Mouse (Mus musculus) brain, adult 2 months (tissue): ENCODE results near the gene Sppl2a.
"Not testable (repeated sequence)": the region's sequence is repeated elsewhere in the genome, so short reads cannot be mapped to it uniquely, and the experiment has no call there.

Experiments used
- DNase-seq: peaks from one replicate; pipeline ENCODE4 v3.0.0; 2011; ENCODE audit warnings: low read depth, low spot score

The Sppl2a gene

DNA sequence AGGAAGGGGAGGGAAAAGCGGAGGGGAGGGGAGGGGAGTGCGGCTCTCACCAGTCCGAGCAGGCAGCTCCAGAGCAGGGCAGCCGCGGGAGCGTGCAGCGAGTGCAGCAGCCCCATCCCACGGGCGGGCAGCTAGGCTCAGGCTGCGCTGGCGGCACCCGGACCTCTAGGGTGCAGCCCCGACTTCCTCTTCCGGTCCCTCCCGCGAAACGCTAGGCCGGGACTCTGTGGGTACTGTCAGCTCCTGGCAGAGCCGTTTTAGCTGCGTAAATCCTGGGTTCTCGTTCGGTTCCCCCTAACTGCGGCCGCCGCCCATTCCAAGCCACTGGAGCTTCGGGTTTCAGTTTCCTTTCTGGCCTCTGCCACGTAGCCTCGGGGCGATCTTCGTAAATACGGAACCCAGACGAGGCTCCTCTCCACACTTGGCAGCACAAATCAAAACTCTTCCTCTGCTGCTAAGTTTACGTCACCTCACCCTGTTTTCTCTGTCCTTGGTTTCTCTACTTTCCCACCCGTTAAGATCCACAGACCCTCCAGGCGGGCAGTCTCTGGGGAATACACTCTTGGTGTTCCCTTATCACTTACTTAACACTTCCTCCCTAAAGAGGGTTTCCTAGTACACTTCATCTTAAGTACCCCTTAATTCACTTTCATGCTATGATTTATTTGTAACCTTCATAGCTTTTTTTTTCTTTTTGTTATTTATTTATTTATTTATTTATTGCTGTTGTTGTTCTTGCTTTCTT is at the start of gene Sppl2a:
TSS of gene Sppl2a (minus strand) at position 339 of the 745 bp plus-strand sequence.
- peak; percentile 98 for DNase-seq

DNA sequence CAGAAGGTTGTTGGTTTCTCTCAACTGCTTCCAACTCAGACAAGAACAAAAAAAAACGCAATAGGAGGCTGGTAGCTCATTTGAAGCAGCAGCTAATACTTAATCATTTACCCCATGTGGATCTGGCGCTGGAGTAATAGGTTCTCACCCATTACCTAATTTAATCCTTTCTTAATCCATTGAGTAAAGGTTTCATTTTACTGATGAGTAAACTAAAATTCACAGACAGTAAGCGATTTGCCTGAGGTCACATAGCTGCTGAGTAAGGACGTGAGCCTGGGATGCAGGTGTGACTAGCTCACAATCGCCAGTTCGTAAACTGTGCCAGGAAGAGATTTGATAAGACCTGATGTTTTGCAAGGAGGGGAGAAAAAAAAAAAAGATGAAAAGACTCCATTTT is 44.4 kb upstream of the Sppl2a start:
- no peak for DNase-seq

DNA sequence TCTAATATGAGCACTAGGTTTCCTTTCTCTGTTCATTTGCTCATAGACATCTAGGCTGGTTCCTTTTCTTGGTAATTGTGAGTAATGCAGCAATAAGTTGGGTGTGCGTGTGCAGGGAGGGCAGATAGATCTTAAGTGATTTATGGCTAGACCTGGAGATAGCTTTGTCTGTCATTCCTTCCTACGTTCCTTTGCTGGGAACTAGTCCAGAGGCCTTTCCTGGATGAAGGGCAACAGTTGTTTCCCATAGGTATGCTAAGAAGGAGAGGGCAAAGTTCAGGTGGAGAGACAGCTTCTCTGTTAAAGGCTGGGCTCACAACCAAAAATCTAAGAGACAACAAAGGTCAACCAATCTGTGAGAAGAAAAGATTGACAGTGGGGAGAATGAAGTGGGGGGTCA is 28.7 kb upstream of the Sppl2a start:
- no peak for DNase-seq

DNA sequence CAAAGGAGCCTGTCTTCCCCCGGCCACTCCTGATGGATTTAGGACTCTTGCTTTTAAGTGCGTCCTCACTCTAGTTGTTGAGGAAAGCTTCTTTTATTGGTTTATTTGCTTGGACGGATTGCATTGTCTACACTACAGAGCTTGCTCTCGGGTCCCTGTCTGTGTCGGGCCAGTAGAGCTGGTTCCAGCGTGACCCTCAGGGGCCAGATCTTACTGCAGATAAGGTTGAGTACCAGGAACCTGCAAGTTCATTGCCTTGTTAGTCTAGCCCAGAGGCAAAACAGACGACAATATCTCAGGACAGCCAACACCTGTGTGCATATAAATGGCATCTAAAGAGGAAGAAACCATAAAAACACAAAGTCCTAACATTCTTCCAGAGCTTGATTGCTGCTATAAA is 22.6 kb upstream of the Sppl2a start:
- no peak for DNase-seq

DNA sequence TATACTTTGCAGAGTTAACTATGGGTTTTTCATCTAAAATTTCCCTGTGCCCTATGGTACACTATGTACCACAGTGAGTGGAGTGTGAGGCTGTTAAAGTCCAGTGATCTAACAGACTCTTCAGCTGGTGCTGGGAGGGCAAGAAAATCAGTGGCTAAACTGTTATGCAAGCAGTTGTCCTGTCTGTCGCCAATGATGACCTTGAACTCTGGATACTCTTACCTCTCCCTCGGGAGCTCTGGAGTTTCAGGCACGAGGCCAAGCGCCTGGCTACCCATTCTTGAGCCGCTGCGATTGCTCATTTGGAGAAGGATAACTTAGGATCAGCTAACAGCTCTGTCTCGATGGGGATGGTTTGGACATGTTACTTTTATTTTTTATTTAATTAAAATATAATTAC is 18.1 kb upstream of the Sppl2a start:
- no peak for DNase-seq

DNA sequence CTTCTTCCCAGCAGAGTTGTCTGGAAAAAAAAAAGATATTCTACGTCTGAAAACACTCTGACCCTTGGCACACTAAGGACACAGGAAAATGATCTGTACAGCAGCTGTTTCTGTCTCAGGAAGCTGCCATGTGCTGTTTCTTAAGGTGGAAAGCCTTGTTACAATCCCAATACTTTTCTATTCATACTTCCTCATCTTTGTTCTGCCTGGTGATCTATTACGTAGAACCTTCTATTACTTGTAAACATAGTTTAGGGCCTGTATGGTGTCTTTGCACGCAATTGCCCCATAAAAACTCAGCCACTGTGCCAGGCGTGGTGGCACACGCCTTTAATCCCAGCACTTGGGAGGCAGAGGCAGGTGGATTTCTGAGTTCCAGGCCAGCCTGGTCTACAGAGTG is 17.4 kb upstream of the Sppl2a start:
- no peak for DNase-seq

DNA sequence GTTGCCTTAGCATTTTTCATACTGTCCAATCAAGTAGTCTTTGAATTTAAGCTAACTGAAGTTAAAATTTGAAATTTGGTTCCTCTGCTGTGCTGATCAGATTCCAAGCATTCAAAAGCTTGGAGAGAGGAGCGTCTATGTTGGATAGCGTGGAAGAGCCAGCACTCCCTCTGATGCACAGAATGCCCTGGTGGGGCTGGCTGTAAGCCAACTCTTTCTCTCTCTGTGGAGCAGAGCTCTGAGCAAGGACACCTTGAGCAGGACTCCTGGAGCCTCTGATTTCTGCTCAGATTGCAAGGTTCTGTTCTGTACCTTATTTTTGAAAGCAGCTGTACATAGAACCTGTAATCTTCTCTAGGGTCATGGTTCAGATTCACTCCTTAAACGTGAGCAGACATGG is 16.8 kb upstream of the Sppl2a start:
- peak; percentile 43 for DNase-seq

DNA sequence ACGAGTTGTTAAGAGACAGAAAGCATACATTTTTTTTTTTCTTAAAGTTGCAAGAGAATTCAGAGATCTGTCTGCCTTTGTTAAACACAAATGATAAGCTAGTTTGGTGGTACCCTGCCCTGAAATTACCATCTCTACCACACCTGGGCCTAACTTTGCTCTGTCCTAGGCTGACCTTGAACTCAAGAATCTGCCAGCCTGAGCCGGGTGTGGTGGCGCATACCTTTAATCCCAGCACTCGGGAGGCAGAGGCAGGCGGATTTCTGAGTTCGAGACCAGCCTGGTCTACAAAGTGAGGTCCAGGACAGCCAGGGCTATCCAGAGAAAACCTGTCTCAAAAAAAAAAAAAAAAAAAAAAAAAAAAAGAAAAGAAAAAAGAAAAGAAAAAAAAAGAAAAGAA is 16.3 kb upstream of the Sppl2a start:
- DNase-seq = not testable (repeated sequence)

DNA sequence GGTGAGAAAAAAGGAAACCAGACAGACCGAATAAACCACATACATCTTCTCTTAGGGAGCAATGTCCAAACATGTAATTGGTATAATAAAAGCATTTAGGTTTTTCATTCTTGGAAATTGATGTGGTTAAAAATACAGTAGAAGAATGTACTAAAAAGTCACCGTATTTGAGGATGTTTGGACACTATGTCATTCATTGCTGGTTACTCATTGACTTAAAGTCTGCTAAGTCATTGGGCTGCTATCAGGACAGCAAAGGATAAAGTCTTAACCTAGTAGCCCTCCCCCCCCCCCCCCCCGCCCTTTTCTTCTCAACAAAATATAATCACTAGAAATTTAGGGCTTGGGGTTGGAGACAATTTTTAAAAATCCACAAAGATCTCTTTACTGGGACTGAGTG is 15.2 kb upstream of the Sppl2a start:
- no peak for DNase-seq

DNA sequence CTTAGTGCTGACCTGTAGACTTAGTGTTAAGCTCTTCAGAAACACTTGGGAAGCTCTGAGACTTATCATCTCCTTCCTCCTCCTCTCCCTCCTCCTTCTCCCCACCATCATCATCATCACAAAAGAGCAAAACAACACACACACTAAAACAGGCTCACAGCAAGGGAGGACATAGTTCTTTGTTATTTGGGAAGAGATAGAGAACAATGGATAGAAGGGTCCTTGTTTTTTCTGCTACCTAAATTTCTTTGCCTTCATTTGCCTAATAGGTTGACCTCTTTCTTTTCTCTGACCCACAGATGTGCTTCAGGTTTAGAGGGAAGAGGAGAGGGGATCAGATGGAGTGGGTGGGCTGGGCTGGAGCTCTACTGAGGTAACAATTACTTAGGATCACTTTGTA is 14.6 kb upstream of the Sppl2a start:
- no peak for DNase-seq

DNA sequence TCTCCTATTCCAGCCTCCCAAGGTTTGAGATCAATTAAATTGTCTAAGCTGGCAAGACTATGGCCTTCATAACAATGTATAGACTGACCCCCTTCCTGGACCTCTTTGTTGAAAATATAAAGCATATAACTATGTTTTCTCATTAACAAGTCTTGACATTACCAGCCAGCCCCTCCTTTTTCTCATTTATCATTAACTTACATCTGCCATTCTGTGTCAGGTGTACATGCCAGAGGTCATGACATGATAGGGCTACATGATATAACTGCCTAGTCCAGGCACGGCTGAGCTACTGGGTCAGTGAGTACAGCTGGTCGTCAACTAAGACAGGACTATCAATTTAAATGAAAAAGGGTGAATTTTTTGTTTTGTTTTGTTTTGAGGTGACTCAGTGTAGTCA is 10.2 kb upstream of the Sppl2a start:
- no peak for DNase-seq

DNA sequence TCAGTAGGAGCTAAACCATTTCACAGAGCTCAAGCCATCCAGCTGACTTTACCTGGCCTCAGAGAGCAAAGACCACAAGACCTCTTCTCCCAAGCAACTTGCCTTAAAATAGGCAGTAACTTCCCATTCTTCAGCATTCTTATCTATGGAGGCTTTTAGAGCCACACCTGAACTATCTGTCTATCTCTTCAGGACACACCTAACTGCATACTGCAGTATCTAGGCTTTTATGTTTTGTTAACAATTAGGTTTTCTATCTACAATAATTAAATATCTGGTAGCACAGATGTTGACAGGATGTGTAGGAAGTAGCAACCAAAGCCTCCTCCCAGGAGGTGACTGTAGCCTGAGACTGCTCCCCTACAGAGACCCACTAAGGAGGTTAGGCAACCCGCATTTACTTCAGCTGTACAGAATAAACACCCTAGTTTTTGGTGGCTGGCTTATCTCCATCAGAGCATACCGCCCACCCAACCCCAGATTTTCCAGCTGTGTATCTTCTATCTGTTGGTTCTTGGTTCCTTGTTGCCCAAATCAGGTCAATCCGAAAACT is 7.4 kb upstream of the Sppl2a start:
- no peak for DNase-seq

DNA sequence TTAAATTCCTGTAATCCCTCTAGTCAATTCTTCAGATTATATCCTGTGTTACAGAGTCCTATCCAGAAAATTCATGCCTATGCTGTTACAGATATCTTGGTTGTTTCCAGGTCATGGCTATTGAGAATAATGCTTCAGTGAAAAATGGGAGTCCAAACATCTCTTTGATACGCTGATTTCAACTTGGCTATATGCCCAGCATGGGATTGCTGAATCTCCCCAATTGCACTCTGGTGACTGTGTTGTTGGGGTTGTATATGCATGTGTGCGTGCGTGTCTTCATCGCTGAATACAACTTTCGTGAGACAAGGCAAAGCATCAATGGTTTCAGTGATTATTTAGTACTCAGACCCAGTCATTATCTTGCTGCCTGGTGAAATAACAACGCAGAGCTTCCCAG is 5.0 kb upstream of the Sppl2a start:
- no peak for DNase-seq

DNA sequence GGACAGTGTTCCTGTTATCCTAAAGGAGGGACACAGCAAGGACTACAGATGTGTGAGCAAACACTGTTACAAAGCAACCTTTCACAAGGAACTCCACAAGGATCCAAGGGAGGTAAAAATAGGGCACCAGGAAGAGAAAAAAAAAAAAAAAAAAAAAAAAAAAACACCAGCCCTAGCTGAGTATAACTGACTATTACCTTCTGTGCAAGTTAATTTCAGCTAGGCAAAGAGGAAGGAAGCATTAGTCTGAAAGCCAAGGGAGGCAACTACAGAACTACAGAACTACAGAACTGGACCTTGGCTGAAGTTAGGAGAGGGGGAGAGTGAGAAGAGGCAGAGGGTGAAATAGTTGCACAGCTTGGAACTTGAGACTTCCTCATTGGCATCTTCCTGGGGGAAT is 886 bp upstream of the Sppl2a start:
- no peak for DNase-seq

DNA sequence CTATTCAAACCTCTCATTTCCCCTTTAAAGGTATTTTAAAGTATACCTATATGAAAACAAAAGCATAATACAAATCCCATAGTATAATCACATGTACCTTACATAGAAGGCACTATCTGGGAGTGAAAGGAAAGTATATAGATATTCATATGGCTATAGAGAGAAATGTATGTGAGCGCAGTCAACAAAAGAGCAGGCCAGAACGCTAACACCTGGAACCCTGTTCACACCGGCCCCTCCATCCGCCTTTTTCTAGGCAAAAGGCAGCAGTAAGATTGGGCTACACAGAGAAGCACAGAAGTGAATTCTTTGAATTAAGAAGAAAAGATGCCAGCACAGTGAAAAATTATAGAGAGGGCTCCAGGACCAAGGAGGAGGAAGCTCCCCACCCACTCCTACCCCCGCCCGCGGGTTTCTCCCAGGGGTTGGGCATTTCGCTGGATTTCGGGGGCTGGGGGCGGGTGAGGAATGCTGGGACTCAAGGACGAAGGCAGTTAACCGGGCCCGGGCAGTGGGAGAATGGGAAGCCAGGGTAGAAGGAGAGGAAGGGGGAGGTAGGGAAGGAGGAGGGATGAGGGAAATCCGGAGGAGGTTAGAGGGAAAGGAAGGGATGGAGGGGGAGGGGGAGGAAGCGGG is 656 bp downstream of the Sppl2a start:
- no peak for DNase-seq

DNA sequence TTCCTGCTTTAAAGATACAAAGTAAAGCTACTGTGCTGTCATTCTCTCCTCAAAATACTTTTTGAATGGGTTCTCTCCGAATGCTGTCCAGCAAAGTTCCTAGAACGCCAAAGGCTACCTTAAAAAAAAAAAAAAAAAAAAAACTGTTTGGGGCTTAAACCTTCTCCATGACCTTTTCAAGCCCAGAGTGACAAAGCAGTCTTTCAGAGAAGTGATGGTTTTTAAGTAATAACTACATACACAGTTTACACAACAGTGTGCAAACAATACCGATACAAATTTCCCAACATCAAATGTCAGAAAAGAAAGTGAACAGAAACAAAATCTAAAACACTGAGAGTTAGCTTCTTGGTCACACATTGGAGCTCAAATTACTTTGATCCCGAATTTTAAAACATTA is 1.3 kb downstream of the Sppl2a start:
- no peak for DNase-seq

DNA sequence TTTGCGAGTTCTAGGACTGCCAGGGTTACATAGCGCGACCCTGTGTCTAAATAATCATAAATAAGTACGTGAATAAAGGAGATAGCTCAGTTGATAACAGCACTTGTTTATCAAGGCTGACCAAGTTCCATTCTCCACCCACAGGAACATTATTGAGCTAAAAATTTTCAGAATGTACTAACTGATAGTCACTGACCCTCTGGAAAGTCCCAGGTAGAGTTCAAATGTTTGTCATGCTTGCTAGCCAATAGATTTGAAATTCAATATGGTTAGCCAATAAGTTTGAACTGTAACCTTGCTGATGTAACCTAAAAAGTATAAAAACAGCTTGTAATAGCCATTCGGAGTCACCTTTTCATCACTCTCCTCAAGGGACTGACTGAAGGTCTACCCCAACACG is 4.4 kb downstream of the Sppl2a start:
- no peak for DNase-seq

DNA sequence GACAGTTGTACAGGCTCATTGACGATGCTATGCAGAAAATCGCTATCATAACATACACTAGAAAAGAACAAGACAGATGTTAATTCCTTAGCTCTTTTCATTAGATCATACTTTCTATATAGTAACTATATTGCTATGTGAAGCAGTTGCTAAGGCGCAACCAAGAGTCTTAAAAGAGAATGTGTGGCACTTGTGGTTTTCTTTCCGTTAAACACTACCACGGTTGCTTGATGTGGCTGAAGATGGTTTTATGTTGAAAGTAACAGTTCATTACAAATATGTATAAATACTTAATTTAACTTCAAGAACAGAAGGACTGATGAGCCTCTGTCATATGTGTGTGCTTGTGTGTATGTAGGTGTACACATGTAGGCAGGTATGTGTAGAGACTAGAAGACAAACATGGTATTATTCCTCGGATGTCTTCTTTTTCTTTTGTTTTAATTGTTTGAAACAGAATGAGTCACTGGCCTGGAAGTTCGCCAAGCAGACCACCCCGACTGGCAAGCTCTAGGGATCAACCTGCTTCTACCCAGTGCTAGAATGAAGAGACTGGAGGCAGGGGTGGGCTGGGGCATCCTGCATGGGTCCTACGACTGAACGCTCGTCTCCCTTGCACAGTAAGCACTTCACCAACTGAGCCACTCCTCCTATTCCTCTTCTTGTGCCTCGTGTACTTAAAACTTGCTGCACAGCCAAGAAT is 12.5 kb downstream of the Sppl2a start:
- DNase-seq = no peak

DNA sequence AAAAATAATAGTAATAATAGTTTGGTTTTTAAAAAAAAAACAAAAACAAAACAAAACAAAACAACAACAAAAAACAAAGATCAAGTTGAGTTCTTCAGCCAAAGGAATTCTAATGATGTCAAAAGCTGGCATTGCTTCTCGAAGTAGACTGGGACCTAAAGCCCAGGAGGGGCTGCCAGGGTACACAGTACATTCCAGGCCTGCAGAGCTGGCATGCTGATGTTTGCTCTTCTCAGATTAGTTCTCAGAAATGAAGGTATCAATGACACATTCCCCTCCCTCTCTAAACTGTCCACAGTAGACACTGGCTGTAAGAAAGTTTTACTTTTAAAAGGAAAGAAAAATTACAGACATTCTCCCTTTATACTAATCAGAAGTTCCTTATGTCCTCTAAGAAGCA is 16.8 kb downstream of the Sppl2a start:
- DNase-seq = no peak

DNA sequence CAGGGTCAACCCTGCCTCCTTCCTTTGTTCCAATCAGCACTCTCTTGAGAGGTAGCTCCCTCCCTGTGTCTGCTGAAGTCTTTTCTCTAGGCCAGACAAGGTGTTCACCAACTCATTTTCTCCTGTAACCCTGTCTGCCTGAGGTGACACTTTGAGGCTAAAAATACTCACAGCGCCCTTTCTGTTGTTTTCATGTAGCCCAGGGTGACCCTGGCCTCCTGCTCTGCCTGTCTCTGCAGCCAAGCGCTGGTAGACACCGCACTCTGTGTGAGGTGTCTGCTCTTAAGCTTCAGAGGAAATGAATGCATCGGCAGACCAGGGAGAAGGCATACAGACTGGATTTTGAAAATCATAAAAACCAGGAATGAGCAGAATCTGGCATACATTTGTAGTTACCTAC is 18.9 kb downstream of the Sppl2a start:
- peak; percentile 8 for DNase-seq

DNA sequence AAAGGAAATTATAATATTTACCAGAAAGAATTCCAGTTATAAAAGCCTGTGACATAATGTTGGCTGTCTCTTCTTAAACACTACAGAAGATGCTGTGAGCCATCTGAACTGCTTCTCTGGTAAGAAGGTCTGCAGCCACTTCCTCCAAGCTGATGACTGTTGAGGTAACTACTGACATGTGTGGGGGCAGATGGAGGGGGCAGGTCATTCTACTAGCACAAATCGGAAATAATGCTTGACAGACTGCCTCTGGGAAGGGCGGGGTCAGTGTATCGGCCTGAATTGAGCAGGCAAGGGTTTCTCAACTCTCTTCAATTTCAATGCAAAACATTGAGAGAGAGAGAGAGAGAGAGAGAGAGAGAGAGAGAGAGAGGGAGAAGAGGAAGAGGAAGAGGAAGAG is 28.9 kb downstream of the Sppl2a start:
- no peak for DNase-seq

DNA sequence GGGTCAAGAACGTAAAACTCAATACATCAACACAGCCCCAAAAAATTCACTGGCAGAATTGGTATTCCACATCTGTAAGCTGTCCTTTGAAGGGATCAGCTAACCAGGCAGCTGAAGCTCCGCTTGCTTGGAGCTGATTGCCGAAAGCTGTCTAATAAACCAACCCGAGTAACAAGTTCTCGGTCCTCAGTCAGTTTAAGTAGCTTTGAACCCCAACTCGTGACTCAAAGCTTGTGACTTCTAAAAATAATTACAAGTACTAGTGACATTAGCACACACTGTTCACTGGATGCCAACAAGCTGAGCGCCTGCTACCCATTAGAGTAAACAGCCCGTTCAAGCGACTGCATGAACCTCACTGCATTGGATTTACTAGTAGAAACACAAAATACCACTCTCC is 35.5 kb downstream of the Sppl2a start:
- DNase-seq = no peak

DNA sequence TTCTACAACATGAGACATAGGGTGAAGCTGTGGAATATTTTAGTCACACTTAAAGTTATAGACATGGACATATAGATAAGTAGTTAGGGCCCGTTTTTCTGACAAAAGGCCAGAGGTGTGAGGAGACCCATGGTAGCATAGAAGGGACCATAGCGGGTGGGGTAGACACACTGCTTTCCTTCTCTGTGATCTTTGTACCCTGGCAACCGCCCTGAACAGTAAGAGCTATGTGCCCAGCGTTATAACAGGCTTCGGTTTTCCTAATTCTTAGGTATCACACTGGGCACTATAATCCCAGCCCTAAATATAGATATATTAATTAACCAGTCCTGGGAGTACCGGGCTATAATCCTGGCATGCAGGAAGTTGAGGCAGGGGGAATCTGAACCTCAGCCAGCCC is 36.1 kb downstream of the Sppl2a start:
- DNase-seq = no peak
